Mouse (Mus musculus): ENCODE measurements around the gene Selplg. TPM values are rescaled to one million over a fixed set of nuclear protein-coding genes. Genes with fewer than 3 reads are reported as not detected.

The Selplg gene
- total RNA-seq, 1 experiment from 2014 or later, result 212 TPM

DNA sequence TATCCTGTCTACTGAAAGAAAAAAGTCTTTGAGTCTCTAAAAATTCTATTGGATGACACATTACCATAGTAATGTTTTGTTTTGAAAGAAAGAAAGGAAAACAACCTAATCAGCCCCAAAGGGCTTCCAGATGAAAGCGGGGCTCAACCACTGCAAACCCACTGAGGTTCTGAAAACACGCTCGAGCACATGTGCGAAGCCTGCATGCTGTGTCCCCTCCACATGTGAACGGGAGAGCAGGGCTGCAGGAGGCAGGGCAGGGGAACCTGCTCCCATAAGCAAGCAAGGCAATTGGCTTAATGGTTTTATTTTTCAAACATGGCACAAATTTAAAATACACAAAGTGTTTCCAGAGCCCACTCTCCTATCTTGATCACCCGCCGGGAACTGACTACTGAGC lies 24.2 kb upstream of the Selplg start:
- ATAC-seq (replicated peaks; ENCODE audit: insufficient number of reproducible peaks, low FRiP score, low TSS enrichment, poor library complexity, severe bottlenecking), result no peak

DNA sequence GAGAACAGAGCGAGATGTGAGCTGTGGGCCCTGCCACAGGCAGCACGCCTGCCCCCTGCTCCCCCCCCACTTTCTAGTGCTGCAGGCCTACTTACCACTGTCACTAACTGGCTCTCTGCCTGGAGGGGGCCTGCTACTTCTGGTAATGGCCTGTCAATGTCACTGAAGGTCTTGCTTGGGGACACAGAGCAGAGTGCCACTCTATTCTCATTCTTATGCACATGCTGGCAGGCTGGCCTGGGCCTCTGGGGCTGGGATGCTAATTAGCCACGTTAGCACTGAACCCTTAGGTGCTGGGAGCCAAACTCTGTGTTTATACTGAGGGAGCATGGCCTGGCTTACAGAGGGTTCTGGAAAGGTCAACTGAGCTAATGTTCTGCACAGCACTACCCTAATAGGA lies 23.3 kb upstream of the Selplg start:
- no peak for ATAC-seq (replicated peaks; ENCODE audit: insufficient number of reproducible peaks, low FRiP score, low TSS enrichment, poor library complexity, severe bottlenecking)

GRCm38 (mm10) chr5:113855117-113855516 lies 22.7 kb upstream of the Selplg start:
- ATAC-seq (replicated peaks; ENCODE audit: insufficient number of reproducible peaks, low FRiP score, low TSS enrichment, poor library complexity, severe bottlenecking), result no peak

DNA sequence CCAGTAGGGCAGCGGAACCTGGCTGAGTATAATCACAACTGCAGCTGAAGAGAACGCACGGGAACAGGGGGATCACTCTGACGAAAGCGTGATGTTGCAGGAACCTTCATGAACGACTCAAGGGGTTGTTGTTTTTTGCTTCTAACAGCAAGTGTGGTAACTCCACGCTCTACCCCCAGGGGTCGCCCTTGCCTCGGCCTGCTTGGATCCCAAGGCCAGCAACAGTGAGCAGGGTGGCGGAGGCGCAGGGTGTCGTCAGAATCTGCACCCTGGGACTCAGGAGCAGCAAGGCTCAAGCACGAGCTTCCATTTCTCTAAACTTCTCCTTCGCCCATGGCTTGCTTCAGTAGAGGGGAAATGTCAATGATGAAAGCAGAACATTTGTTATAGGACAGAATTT lies 22.1 kb upstream of the Selplg start:
- ATAC-seq (replicated peaks; ENCODE audit: insufficient number of reproducible peaks, low FRiP score, low TSS enrichment, poor library complexity, severe bottlenecking), result peak; percentile 73

- no peak for ATAC-seq (replicated peaks; ENCODE audit: insufficient number of reproducible peaks, low FRiP score, low TSS enrichment, poor library complexity, severe bottlenecking)
Measured at GRCm38 (mm10) chr5:113853541-113853940, 21.1 kb upstream of the Selplg start.

DNA sequence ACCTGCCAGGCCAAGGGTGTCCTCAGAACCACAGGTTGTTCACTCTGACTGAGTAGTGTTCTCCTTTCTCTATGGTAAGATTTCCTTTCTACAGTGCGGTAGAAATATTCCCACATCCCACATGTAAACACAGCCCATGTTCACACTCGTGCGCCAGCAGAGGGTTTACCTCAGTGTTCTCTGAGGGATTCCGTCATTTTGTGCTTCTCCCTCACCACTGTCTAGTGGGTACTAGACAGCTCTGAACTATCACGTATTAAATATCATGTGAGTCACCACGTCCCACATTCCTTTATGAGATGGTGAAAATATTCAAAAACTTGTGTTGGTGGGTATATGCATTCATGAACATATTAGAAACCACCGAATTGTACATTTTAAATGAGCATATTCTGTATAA lies 20.0 kb upstream of the Selplg start:
- no peak for ATAC-seq (replicated peaks; ENCODE audit: insufficient number of reproducible peaks, low FRiP score, low TSS enrichment, poor library complexity, severe bottlenecking)

DNA sequence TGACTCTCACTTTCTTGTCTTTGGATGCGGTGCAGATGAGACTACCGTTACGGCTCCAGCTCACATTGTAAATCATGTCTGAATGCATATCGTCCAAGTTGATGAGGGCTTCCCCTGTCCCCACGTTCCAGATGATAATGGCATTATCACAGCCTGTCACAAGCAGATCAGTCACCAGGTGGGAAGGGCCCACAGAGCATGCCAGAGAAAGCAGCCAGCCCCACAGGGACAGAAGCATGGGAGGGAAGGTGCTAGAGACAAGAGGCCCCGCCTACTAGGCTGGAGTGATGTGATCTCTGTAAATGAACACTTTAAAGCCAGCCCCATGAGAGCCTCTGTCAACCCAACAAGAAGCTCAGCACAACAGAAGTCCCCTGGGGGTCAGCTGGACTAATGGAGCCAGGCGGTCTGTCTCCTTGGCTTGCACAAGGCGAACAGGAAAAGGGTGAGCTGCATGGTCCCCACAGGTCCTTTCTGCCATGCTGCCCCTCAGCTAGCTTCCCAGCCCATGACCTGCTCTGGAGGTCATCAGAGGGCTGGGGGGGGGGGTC lies 18.3 kb upstream of the Selplg start:
- ATAC-seq (replicated peaks; ENCODE audit: insufficient number of reproducible peaks, low FRiP score, low TSS enrichment, poor library complexity, severe bottlenecking), result no peak

GRCm38 (mm10) chr5:113847636-113848035 lies 15.2 kb upstream of the Selplg start:
- no peak for ATAC-seq (replicated peaks; ENCODE audit: insufficient number of reproducible peaks, low FRiP score, low TSS enrichment, poor library complexity, severe bottlenecking)

- no peak for ATAC-seq (replicated peaks; ENCODE audit: insufficient number of reproducible peaks, low FRiP score, low TSS enrichment, poor library complexity, severe bottlenecking)
Measured at GRCm38 (mm10) chr5:113846656-113847055, 14.2 kb upstream of the Selplg start.

DNA sequence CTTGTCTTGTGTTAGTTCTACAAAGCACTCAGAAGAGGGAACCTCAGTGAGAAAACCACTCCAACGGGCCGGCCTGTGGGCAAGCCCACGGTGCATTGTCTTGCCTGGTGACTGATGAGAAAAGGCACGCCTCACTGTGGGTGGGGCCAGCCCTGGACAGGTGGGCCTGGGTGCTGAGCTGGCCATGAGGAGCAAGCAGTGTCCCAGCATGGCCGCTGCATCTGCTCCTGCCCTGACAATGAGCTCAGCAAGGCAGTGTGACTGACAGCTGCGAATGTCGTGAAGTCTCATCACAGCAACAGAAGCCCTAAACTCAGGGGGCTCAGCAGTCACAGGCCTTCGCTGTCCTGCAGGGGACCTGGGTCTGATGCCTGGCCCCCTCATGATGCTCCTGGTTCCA lies 13.2 kb upstream of the Selplg start:
- no peak for ATAC-seq (replicated peaks; ENCODE audit: insufficient number of reproducible peaks, low FRiP score, low TSS enrichment, poor library complexity, severe bottlenecking)

DNA sequence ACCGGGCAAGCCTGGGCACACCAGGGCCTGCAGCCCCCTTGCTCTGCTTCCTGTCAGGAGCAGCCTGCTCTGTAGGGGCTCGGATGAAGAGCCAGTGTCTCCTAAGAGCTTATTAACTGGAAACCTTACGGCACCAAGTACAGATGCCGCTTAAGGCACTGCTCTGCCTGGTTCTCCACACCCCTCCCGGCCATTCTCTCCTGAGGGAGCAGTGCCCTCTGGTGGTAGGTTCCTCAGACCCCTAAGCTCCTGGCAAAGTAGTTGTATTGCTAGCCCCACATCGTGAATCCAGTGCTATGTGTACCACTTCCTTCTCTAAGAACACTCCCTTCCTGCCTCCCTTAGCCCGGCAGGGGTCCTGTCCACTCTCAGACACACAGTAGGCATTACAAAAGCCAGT lies 12.3 kb upstream of the Selplg start:
- peak; percentile 46; the same call in 1 of the 2 replicates for ATAC-seq (replicated peaks; ENCODE audit: insufficient number of reproducible peaks, low FRiP score, low TSS enrichment, poor library complexity, severe bottlenecking)

DNA sequence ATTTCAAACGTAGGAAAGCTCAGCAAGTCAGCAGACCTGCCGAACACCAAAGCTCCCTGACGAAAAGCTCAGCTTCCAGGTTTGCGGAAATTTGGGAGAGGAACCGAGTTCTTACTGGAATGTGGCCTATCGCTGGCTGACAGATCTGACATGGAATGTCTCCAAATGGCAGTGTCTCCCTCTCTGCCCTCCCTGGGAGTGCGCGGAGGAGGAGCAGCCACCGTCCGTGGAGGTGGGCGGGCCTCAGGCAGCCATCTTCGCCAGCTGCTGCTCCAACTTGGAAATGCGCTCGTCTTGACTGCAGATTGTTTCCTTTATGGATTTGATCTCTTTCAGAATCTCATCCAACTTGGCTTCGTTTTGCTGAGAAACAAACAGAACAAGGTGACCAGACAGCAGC lies 11.7 kb upstream of the Selplg start:
- no peak for ATAC-seq (replicated peaks; ENCODE audit: insufficient number of reproducible peaks, low FRiP score, low TSS enrichment, poor library complexity, severe bottlenecking)

DNA sequence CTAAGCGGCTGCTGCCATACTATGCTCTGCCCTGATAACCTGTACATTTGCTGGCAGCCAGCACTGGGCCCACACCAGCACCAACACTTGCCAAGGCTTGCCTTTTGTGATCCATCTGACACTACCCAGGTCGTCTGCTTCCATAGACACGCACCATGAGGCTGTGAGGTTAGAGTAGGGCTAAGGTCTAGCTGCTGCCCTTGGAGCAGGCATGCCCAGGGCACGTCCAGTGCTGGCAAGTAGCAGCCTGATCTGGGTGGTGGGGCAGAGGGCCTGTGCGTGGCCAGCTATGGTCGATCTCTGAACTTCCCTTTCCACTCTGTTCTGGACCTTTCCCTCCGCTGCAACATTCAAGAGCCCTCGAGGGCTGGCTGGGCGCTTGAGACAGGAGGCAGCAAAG lies 10.5 kb upstream of the Selplg start:
- no peak for ATAC-seq (replicated peaks; ENCODE audit: insufficient number of reproducible peaks, low FRiP score, low TSS enrichment, poor library complexity, severe bottlenecking)

GRCm38 (mm10) chr5:113842244-113842643 lies 9.8 kb upstream of the Selplg start:
- no peak for ATAC-seq (replicated peaks; ENCODE audit: insufficient number of reproducible peaks, low FRiP score, low TSS enrichment, poor library complexity, severe bottlenecking)

- ATAC-seq (replicated peaks; ENCODE audit: insufficient number of reproducible peaks, low FRiP score, low TSS enrichment, poor library complexity, severe bottlenecking), result peak; percentile 73
Measured at GRCm38 (mm10) chr5:113841243-113842225, 9.1 kb upstream of the Selplg start.

DNA sequence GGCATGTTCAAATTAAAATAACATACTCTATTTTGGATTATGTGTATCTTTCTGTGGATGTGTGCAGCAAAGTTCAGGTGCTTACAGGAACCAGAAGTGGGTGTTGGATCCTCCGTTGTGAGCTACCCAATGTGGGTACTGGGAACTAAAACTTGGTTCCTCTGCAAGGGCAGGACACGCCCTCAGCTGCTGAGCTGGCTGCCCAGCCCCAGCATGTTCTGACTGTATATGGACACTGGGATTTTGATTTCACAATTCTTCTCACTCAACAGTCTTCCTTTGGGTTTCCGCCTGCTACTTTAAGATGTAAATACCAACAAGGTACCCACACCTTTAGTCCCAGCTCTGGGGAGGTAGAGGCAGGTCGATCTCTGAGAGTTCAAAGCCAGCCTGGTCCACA lies 8.0 kb upstream of the Selplg start:
- peak; percentile 54 for ATAC-seq (replicated peaks; ENCODE audit: insufficient number of reproducible peaks, low FRiP score, low TSS enrichment, poor library complexity, severe bottlenecking)

- ATAC-seq (replicated peaks; ENCODE audit: insufficient number of reproducible peaks, low FRiP score, low TSS enrichment, poor library complexity, severe bottlenecking), result 0 out of 2 replicates have a peak, but pooled peaks have one; percentile 36
Measured at GRCm38 (mm10) chr5:113836961-113837360, 4.5 kb upstream of the Selplg start.

DNA sequence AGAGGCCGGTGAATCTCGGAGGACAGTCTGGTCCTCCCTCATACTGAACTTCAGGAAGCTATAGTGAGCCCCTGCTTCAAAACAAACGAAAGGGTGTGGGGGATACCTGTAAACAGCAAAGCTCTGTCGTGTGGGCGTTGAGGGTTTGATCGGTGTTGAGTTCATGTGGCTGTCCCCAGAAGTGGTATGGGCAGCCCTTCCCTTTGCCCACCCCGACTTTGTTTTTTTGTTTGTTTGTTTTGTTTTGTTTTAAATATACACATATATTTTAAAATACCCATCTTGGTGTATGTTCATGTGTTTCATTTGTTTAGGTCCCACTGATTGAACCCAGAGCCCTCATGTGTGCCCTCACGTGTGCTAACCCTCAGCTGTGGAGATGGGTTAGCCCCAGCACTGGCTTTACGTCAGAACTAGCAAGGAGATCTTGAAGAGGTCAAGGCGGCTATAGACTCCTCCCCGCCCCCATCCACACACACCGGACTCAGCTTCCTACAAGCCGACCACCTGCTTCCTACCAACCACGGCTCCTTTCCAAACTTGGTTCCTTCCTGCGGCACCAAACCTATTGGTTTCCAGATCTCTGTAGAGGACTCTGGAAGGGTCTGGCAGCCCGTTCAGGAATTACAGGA lies 988 bp upstream of the Selplg start:
- no peak for ATAC-seq (replicated peaks; ENCODE audit: insufficient number of reproducible peaks, low FRiP score, low TSS enrichment, poor library complexity, severe bottlenecking)

- no peak for ATAC-seq (replicated peaks; ENCODE audit: insufficient number of reproducible peaks, low FRiP score, low TSS enrichment, poor library complexity, severe bottlenecking)
Measured at GRCm38 (mm10) chr5:113831741-113832140, 703 bp downstream of the Selplg start.

- no peak for ATAC-seq (replicated peaks; ENCODE audit: insufficient number of reproducible peaks, low FRiP score, low TSS enrichment, poor library complexity, severe bottlenecking)
Measured at GRCm38 (mm10) chr5:113830796-113831195, 1.6 kb downstream of the Selplg start.
